Mouse (Mus musculus) forebrain, embryonic 15.5 days (tissue): Measurements from ENCODE around the gene Slc2a4. TPM values are rescaled to one million over a fixed set of nuclear protein-coding genes. Genes with fewer than 3 reads are reported as not detected.
A peak's percentile ranks its signal among the peaks of the same experiment; 100 is the strongest.

Experiments
- ATAC-seq: fragments of 200-750 bp; cut with Nextera tagmentation; replicated peaks from 2 replicates; pipeline ENCODE4 v1.8.0; 2017; ENCODE audit warnings: mild to moderate bottlenecking, moderate TSS enrichment, moderate library complexity
- H3K27ac ChIP-seq: fragments of 300-500 bp; sonication (generic); replicated peaks from 2 replicates; pipeline ENCODE4 v1.5.1; 2015; ENCODE audit warnings: mild to moderate bottlenecking, inconsistent platforms
- H3K27me3 ChIP-seq: fragments of 300-500 bp; sonication (generic); 2 replicates; pipeline ENCODE4 v1.6.1; 2015; ENCODE audit warnings: inconsistent platforms
- H3K36me3 ChIP-seq: fragments of 300-500 bp; sonication (generic); 2 replicates; pipeline ENCODE4 v1.6.1; 2015; ENCODE audit warnings: mild to moderate bottlenecking, inconsistent platforms
- H3K4me1 ChIP-seq: fragments of 300-500 bp; sonication (generic); 2 replicates; pipeline ENCODE4 v1.6.1; 2015; ENCODE audit warnings: inconsistent platforms
- H3K4me2 ChIP-seq: fragments of 300-500 bp; sonication (generic); replicated peaks from 2 replicates; pipeline ENCODE4 v1.6.1; 2015; ENCODE audit warnings: mild to moderate bottlenecking, inconsistent platforms
- H3K4me3 ChIP-seq: fragments of 300-500 bp; sonication (generic); 2 replicates; pipeline ENCODE4 v1.5.1; 2015; ENCODE audit warnings: mild to moderate bottlenecking, inconsistent platforms
- H3K9ac ChIP-seq: fragments of 300-500 bp; sonication (generic); replicated peaks from 2 replicates; pipeline ENCODE4 v1.6.1; 2015; ENCODE audit warnings: mild to moderate bottlenecking, inconsistent platforms
- H3K9me3 ChIP-seq: fragments of 300-500 bp; sonication (generic); 2 replicates; pipeline ENCODE4 v1.6.1; 2016; ENCODE audit warnings: inconsistent platforms
- WGBS: fragments of 180-500 bp; shearing (Covaris S2); methylation state at CpG from one replicate; pipeline ENCODE4 v1.1.7; 2015; ENCODE audit warnings: mixed read lengths; 5-methylcytosine and 5-hydroxymethylcytosine counted together
- polyA plus RNA-seq: library from polyadenylated mRNA; unstranded; fragments of >200 nt; fragmentation: Nextera tagmentation; extraction: Ambion mirVana; gene quantifications from 2 replicates; pipeline ENCODE4 v1.2.1, GENCODE M21; 2015

Slc2a4 gene
- polyA plus RNA-seq, 1 experiment from 2014 or later = 7.5 TPM

DNA sequence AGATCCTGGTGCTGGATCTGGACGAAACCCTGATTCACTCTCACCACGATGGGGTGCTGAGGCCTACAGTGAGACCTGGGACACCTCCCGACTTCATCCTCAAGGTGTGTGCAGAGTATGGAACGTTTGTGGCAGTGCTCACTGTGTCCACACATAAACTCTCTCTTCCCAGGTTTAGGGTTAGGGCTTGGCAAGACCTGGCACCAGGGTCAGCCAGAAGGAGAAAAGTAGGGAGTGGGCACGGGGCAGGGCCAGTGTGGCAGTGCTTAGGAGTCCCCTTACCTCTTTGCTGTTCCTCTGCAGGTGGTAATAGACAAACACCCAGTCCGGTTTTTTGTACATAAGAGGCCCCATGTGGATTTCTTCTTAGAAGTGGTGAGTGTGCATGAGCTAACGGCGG is 36.4 kb upstream of the Slc2a4 start:
- Histone ChIP-seq H3K27ac (no peak overlapping the region), H3K27me3 (no peaks in the 10 kb centered on the region), H3K36me3 (peaks cover 50% of the 10 kb centered on the region), H3K9ac (no peak overlapping the region), H3K9me3 (no peaks in the 10 kb centered on the region), H3K4me2 (no peak overlapping the region), H3K4me1 (peaks cover 27% of the 10 kb centered on the region), H3K4me3 (no peak overlapping the region)
- ATAC-seq = no peak
- 88% methylated on average over 8 of the region's 8 CpGs for WGBS

DNA sequence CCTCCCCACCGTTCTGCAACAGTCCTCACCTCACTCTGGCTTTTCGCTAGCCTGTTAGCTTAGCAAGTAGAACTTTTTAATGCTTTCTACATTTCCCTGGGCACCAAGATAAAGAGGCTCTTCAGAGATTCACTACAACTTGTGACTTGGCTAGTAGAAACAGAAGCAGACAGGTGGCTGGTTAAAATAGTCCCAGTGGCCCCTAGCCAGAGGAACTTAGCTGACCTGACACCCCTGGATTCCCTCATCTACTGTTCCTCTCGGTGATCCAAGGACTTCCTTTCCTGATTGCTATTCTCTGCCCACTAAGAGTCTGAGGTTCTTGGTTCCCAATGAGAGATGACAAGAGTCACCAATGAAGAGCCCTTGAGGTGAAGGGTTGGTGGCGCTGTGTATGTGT is 35.4 kb upstream of the Slc2a4 start:
- peaks cover 37% of the 10 kb centered on the region for H3K4me1 ChIP-seq
- no peak overlapping the region for H3K4me3 ChIP-seq
- H3K27ac ChIP-seq = no peak overlapping the region
- H3K27me3 ChIP-seq = no peaks in the 10 kb centered on the region
- ATAC-seq = no peak
- no peaks in the 10 kb centered on the region for H3K9me3 ChIP-seq
- WGBS = 80% methylated on average over 4 of the region's 4 CpGs
- H3K36me3 ChIP-seq = peaks cover 40% of the 10 kb centered on the region
- H3K4me2 ChIP-seq = no peak overlapping the region
- peak overlapping the region; percentile 4; the same call in 1 of the 2 replicates for H3K9ac ChIP-seq

GRCm38 (mm10) chr11:69982877-69983276 is 34.9 kb upstream of the Slc2a4 start:
- H3K4me2 ChIP-seq = peak overlapping the region; percentile 71
- no peaks in the 10 kb centered on the region for H3K9me3 ChIP-seq
- 20% methylated on average over 5 of the region's 5 CpGs for WGBS
- no peak for ATAC-seq
- H3K27ac ChIP-seq = no peak overlapping the region
- H3K27me3 ChIP-seq = no peaks in the 10 kb centered on the region
- peak overlapping the region; percentile 98; the same call in 1 of the 2 replicates for H3K9ac ChIP-seq
- peaks cover 37% of the 10 kb centered on the region for H3K4me1 ChIP-seq
- peak overlapping the region; percentile 74 for H3K4me3 ChIP-seq
- H3K36me3 ChIP-seq = peaks cover 40% of the 10 kb centered on the region

- Histone ChIP-seq H3K9me3 (no peaks in the 10 kb centered on the region), H3K4me3 (peak within 1 kb of the TSS; percentile 74), H3K4me2 (peak within 1 kb of the TSS; percentile 71), H3K9ac (peak within 1 kb of the TSS; percentile 98), H3K27ac (peak within 1 kb of the TSS; percentile 100), H3K36me3 (peaks cover 40% of the 10 kb centered on the region), H3K4me1 (peaks cover 37% of the 10 kb centered on the region), H3K27me3 (no peaks in the 10 kb centered on the region)
- ATAC-seq = no peak
- 63% methylated on average over 8 of the region's 8 CpGs for WGBS
Measured at GRCm38 (mm10) chr11:69982225-69982624, 34.2 kb upstream of the Slc2a4 start, which contains the start of gene Elp5. Gene Elp5, minus strand, starts transcription at chr11:69982517.

DNA sequence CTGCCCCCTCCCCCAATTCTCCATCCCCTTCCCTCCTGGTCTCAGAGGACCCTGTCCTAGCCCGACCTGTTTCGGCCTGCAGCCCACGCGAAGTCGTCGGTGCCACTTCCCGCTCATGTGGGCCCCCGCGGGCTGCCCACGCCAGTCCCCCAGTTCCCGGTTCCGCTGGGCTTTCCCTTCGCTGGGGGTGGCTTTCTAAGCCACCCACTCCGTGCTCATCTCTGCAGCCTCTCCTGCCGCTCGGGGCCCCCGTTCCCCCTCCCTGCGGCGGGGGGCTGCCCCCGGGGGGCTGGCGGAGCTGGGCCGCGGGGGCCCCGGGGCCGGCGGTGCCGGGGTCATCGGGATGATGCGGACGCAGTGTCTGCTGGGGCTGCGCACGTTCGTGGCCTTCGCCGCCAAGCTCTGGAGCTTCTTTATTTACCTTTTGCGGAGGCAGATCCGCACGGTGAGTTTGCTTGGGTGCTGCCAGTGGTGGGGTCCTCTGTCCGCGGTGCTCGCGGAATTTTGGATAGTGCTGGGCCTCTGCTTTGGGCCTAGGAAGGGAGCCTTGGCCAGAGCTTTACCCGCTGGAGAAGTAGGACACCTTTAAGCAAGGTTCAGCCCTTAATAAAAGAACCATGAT is 33.3 kb upstream of the Slc2a4 start, which contains the start of gene Ctdnep1:
Gene Ctdnep1, plus strand, starts transcription at position 16 of the 622 bp plus-strand sequence.
- Histone ChIP-seq H3K9ac (peak within 1 kb of the TSS; percentile 98), H3K4me2 (peak within 1 kb of the TSS; percentile 71), H3K9me3 (no peaks in the 10 kb centered on the region), H3K27me3 (no peaks in the 10 kb centered on the region), H3K27ac (peak within 1 kb of the TSS; percentile 100), H3K4me3 (peak within 1 kb of the TSS; percentile 74), H3K36me3 (peaks cover 36% of the 10 kb centered on the region), H3K4me1 (peaks cover 37% of the 10 kb centered on the region)
- 0% methylated on average over 30 of the region's 43 CpGs for WGBS
- no peak; the same call in 1 of the 2 replicates for ATAC-seq

DNA sequence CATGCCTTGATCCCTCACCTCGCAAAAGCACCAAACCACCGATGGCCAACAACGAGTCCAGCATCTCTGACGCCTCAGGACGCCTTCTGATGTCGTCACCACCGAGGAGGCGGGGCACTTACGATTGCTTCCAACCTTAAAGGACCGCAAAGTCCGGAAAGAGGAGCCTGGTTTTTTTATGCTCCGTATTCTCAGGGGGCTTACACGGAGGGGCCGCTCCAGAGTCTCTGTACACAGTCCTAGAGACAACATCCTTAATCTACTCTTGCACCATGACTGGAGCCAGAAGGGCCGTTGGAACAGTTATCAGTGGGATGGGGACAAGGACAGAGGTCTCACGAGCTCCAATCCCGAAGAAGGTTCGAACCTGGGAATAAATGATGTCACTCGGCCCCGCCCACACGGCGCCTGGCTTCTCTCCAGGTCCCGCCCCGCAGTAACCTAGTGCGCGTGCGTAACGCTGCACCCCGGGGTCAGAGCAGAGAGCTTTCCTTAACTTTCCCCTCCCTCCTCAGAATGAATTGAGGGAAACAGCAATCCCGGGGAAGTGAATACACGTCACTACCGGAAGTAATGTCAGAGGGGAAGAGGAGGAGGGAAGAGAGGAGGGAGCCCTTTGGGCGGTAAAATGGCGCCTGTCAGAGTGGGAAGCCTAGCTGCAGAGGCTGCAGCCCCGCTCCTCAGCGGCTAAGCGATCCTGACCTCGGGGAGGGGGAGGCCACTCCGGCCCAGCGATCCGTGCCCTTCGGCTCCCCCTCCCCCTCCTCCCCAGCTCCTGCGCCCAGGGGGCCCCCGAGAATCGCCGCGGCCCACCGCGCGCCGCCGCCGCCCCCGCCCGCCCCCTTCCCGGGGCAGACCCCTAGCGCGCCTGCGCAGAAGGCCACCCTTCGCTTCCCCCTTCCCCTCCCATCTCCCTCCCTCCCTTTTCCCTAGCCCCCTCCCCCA is 32.5 kb upstream of the Slc2a4 start:
- Histone ChIP-seq H3K4me2 (peak overlapping the region; percentile 71), H3K9me3 (no peaks in the 10 kb centered on the region), H3K27ac (peak overlapping the region; percentile 100), H3K27me3 (no peaks in the 10 kb centered on the region), H3K9ac (peak overlapping the region; percentile 98), H3K36me3 (peaks cover 33% of the 10 kb centered on the region), H3K4me1 (peaks cover 37% of the 10 kb centered on the region), H3K4me3 (peak overlapping the region; percentile 74)
- ATAC-seq = peak; percentile 95
- under 1% methylated on average over 54 of the region's 60 CpGs for WGBS

DNA sequence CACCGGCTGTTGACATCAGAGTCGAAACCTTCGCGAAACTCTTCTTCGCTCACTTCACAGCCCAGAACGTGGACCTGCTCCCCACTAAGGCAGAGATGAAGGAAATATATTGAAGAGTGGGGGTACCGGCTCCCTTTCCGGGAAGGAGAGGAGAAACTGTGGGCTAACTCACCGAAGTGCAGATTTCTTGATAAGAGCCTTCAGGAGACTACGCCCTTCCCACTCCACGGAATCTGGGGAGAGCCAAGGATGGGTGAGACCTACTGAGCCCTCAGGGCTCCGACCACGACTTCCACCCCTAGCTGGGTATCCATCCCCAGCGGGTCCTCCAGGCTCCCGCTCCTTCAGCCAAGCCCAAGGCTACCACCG is 31.8 kb upstream of the Slc2a4 start:
- Histone ChIP-seq H3K9ac (peak overlapping the region; percentile 65), H3K9me3 (no peaks in the 10 kb centered on the region), H3K4me2 (peak overlapping the region; percentile 71), H3K4me1 (peaks cover 37% of the 10 kb centered on the region), H3K4me3 (peak overlapping the region; percentile 74), H3K36me3 (peaks cover 33% of the 10 kb centered on the region), H3K27ac (peak overlapping the region; percentile 100), H3K27me3 (no peaks in the 10 kb centered on the region)
- 4% methylated on average over 16 of the region's 16 CpGs for WGBS
- no peak; the same call in 1 of the 2 replicates for ATAC-seq

DNA sequence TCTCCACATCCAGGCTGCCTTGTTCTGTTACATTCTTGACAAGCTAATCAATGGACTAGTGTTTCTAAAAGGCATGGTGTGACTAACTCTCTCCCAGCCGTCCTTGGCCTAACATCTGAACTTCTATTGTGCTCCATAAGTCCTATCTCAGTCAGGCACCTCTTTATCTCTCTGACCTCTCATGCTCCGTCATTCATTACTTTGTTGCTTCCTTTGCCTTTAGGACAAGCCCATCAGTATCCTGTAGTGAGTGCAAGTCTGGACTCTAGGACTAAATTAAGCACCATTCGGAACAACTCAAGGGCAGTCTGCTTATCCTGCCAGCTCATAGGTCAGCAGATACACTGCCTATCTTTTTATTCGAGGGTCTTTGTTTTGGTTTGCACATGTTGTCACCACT is 28.3 kb upstream of the Slc2a4 start:
- no peak for ATAC-seq
- Histone ChIP-seq H3K9me3 (no peaks in the 10 kb centered on the region), H3K27ac (no peak overlapping the region), H3K9ac (no peak overlapping the region), H3K4me1 (peaks cover 14% of the 10 kb centered on the region), H3K4me2 (no peak overlapping the region), H3K4me3 (no peak overlapping the region), H3K36me3 (peaks cover 53% of the 10 kb centered on the region), H3K27me3 (no peaks in the 10 kb centered on the region)
- WGBS = 85% methylated on average over 4 of the region's 4 CpGs

- no peak overlapping the region for H3K4me3 ChIP-seq
- peaks cover 62% of the 10 kb centered on the region for H3K36me3 ChIP-seq
- H3K4me1 ChIP-seq = peaks cover 14% of the 10 kb centered on the region
- ATAC-seq = no peak
- WGBS = 97% methylated on average over 2 of the region's 2 CpGs
- no peak overlapping the region for H3K9ac ChIP-seq
- H3K9me3 ChIP-seq = no peaks in the 10 kb centered on the region
- H3K4me2 ChIP-seq = no peak overlapping the region
- H3K27ac ChIP-seq = no peak overlapping the region
- no peaks in the 10 kb centered on the region for H3K27me3 ChIP-seq
Measured at GRCm38 (mm10) chr11:69974907-69975306, 26.9 kb upstream of the Slc2a4 start.

DNA sequence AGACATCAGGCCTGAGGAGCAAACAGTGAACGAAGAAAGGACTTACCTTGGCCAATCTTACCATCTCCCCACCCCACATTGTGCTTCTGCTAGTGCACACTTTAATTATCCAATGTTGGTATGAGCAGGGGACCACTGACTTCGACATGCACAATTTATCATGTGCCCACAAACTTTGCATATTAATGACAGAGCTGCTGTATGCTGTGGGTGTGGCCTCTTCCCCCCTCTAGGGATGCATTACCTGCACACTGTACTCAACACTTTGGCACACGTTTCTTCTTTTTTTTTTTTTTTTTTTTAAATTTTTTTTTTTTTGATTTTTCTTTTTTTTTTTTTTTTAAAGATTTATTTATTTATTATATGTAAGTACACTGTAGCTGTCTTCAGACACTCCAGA is 22.8 kb upstream of the Slc2a4 start:
- H3K36me3 ChIP-seq = peaks cover 63% of the 10 kb centered on the region
- no peak for ATAC-seq
- H3K27me3 ChIP-seq = peaks cover 21% of the 10 kb centered on the region
- H3K27ac ChIP-seq = no peak overlapping the region
- H3K9me3 ChIP-seq = no peaks in the 10 kb centered on the region
- no peak overlapping the region for H3K9ac ChIP-seq
- WGBS = 86% methylated on average over 3 of the region's 3 CpGs
- H3K4me3 ChIP-seq = no peak overlapping the region
- H3K4me2 ChIP-seq = no peak overlapping the region
- H3K4me1 ChIP-seq = peaks cover 9% of the 10 kb centered on the region

DNA sequence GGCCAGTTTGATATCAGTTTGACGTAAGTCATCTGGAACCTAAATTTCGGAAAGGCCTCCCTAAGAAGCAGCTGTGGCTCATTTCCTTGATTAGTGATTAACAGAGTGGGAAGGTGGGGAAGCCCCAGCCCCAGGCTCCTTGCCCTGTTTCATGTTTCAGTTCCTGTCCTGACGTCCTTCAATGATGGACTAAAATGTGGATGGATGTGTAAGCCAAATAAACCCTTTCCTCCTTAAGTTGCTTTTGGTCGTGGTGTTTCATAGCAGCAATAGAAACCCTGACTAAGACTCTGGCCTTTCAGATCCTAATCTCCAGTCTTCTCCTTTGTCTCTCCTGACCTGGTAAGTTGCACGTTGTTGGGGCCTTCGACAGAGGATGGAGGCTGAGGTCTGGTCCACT is 22.2 kb upstream of the Slc2a4 start:
- Histone ChIP-seq H3K36me3 (peaks cover 60% of the 10 kb centered on the region), H3K9me3 (no peaks in the 10 kb centered on the region), H3K27me3 (peaks cover 25% of the 10 kb centered on the region), H3K9ac (no peak overlapping the region), H3K4me2 (no peak overlapping the region), H3K4me1 (peaks cover 14% of the 10 kb centered on the region), H3K4me3 (no peak overlapping the region), H3K27ac (no peak overlapping the region)
- 91% methylated on average over 6 of the region's 6 CpGs for WGBS
- ATAC-seq = no peak

DNA sequence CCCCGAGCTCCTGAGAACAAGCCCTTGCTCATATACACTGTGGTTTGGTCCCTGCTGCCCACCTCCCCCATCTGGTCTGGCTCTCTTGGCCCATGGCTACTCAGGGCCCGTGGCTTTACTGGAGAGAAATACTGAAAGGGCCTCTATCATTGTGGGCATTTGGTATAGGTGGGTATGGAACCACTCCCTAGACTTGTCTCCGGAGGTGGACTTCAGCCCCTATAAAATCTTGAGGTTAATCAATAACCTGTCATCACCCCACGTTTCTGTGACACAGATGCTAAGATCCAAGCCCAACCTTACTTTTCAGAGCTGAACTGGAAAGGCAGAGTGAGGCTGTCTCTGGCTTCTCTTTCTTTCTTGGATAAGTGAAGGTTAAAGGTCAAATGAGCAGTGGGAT is 20.8 kb upstream of the Slc2a4 start:
- no peak overlapping the region for H3K27ac ChIP-seq
- peaks cover 14% of the 10 kb centered on the region for H3K4me1 ChIP-seq
- H3K36me3 ChIP-seq = peaks cover 46% of the 10 kb centered on the region
- no peak overlapping the region for H3K4me2 ChIP-seq
- no peaks in the 10 kb centered on the region for H3K9me3 ChIP-seq
- 93% methylated on average over 4 of the region's 4 CpGs for WGBS
- no peak for ATAC-seq
- H3K9ac ChIP-seq = no peak overlapping the region
- peaks cover 39% of the 10 kb centered on the region for H3K27me3 ChIP-seq
- H3K4me3 ChIP-seq = no peak overlapping the region
